Mouse (Mus musculus): Measurements from ENCODE around the gene Heyl. TPM values are rescaled to one million over a fixed set of nuclear protein-coding genes. Genes with fewer than 3 reads are reported as not detected.
A peak's percentile ranks its signal among the peaks of the same experiment; 100 is the strongest.

Gene Heyl
- polyA plus RNA-seq, 1 experiment from 2014 or later: 7.7 TPM

DNA sequence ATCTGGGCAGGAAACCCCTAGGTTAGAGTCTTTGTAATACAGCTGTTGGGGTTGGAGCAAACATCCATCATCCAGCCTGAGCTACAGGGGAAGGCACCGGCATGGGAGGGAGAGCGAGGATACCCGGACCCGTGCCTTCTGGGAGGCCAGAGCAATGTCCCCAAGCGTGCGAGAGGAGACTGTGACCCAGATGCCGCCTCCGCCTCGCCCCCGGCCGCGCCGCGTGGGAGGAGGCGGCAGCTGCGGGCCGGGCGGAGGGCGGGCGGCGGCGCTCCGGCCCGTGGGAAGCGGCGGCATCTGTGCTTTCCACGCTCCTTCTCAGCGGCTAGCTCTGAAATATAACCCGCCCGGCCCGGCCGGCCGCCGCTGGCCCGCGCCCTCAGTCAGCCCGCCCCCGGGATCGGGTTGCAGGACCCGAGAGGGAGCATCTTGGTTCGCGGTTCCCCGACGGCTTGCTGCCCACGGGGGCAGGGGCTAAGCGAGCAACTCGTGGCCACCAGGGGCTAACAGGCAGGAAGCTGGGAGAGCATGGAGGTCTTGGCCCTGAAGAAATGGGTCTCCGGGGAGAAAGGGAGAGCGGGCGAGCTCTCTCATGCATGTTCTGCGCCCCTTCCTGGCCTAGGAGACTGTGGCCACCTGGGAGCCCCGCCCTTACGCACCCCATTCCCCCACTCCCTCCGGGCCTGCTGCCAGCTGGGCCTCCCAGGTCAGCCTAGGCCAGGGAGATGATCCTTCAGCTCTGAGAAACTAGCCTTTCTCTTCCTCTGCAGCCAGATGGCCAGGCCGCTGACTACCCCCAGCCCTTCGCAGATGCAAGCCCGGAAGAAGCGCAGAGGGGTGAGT, 6.2 kb downstream of the Heyl start:
- peaks cover 19% of the 10 kb centered on the region for H3K27me3 ChIP-seq (ENCODE audit: control insufficient read depth, insufficient read depth, low read length)

DNA sequence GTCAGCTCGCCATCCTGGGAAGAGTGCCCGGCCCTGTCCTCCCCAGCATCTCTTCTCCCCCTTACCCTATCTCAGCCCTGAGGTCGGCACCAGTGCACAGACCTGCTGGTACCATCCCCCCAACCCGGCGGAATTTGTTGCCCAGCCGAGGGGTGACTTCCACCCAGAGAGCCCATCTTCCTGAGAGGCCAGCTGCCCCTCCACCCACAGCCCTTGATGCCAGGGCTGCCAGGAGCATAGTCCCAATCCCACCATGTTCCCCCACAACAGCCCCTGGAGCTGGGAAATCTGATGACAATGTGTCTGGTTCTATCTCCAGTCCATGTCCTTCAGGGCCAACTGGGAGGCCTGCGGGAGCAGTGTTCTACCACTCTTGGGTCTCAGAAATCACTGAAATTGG, 12.9 kb downstream of the Heyl start:
- DNase-seq (ENCODE audit: low spot score, missing footprints) (no peak), ATAC-seq (ENCODE audit: low FRiP score) (no peak)
- H3K9me3 ChIP-seq (ENCODE audit: control insufficient read depth, low read length): no peaks in the 10 kb centered on the region
- H3K27ac ChIP-seq (ENCODE audit: low read depth, low read length): no peak overlapping the region
- H3K27me3 ChIP-seq (ENCODE audit: control insufficient read depth, insufficient read depth, low read length): no peaks in the 10 kb centered on the region
- no peak overlapping the region for H3K4me2 ChIP-seq
- peaks cover 3% of the 10 kb centered on the region; the same call in 1 of the 2 replicates for H3K4me1 ChIP-seq (ENCODE audit: control insufficient read depth, insufficient read depth, low read length)
- H3K4me3 ChIP-seq (ENCODE audit: low read depth, low read length): no peak overlapping the region
- H3K9ac ChIP-seq (ENCODE audit: low read length): no peak overlapping the region
- no peaks in the 10 kb centered on the region for H3K36me3 ChIP-seq (ENCODE audit: control insufficient read depth, insufficient read depth, low read length)
- WGBS: 95% methylated on average over 7 of the region's 7 CpGs

More for the DNA sequence above, 6.2 kb downstream of the Heyl start:
- peaks cover 6% of the 10 kb centered on the region for H3K4me1 ChIP-seq (ENCODE audit: control insufficient read depth, insufficient read depth, low read length)
- H3K36me3 ChIP-seq (ENCODE audit: control insufficient read depth, insufficient read depth, low read length): no peaks in the 10 kb centered on the region
- ATAC-seq (ENCODE audit: low FRiP score): peak; percentile 70
- peak; percentile 90 for DNase-seq (ENCODE audit: low spot score, missing footprints)
- no peaks in the 10 kb centered on the region for H3K9me3 ChIP-seq (ENCODE audit: control insufficient read depth, low read length)
- peak overlapping the region; percentile 51 for H3K9ac ChIP-seq (ENCODE audit: low read length)
- H3K4me3 ChIP-seq (ENCODE audit: low read depth, low read length): peak overlapping the region; percentile 23
- no peak overlapping the region for H3K27ac ChIP-seq (ENCODE audit: low read depth, low read length)
- H3K4me2 ChIP-seq: peak overlapping the region; percentile 50
- 6% methylated on average over 57 of the region's 58 CpGs for WGBS

DNA sequence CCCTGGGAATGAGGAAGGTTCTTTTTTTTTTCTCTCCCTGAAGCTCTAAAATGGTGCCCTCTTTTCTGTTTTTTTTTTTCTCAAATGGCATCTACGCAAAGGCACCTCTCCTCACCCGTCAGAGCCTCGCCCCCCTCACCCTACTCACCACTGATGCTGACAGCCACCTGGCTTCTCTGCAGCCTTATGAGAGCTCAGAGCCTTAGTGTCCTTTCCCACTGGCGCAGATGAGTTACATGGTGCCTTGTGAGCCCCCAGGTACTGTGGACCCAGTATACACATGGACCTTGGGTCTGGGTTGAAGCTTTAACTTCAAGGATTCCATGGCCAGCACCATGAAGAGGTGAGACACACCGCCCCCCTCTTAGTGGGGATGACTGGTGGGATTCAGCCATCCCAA, 13.3 kb downstream of the Heyl start:
- DNase-seq (ENCODE audit: low spot score, missing footprints) (no peak), ATAC-seq (ENCODE audit: low FRiP score) (no peak)
- no peak overlapping the region for H3K4me3 ChIP-seq (ENCODE audit: low read depth, low read length)
- H3K36me3 ChIP-seq (ENCODE audit: control insufficient read depth, insufficient read depth, low read length): no peaks in the 10 kb centered on the region
- peaks cover 3% of the 10 kb centered on the region; the same call in 1 of the 2 replicates for H3K4me1 ChIP-seq (ENCODE audit: control insufficient read depth, insufficient read depth, low read length)
- H3K27me3 ChIP-seq (ENCODE audit: control insufficient read depth, insufficient read depth, low read length): no peaks in the 10 kb centered on the region
- H3K27ac ChIP-seq (ENCODE audit: low read depth, low read length): no peak overlapping the region
- 93% methylated on average over 5 of the region's 5 CpGs for WGBS
- no peak overlapping the region for H3K9ac ChIP-seq (ENCODE audit: low read length)
- H3K9me3 ChIP-seq (ENCODE audit: control insufficient read depth, low read length): no peaks in the 10 kb centered on the region
- no peak overlapping the region for H3K4me2 ChIP-seq

DNA sequence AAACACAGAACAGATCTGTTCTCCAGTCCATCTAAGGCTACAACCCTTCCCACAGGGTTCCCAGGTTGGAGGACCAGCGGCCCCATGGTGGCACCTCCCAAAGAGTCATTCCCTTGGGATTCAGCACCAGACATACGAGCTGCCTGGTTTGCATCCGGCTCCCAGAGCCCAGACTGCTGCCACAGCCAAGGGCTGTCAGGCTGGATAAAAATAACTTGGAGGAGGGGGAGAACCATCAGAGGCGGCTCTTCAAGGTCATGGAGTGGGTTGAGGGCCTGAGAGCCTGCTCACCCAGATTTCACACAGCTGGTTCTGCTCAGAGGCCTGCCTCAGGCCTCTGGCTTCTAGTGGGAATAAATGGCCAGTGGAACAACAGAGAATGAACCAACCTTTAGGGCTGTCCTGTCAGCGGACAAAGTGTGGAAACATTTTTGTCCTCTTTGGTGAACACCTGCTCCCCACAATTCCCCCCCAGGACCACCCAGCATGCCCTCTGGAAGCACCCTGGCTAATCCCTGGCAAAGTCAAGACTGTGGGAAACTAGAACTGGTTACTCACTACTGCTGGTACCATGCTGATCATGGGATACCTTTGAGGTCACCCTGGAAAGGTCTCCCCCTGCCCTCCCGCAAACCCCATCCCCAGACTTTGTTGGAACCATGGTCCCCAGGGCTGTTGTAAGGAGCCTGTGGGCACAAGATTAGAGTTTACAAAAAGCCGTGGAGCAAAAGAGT, 14.0 kb downstream of the Heyl start:
- Histone ChIP-seq H3K9ac (ENCODE audit: low read length) (no peak overlapping the region), H3K4me2 (no peak overlapping the region), H3K27me3 (ENCODE audit: control insufficient read depth, insufficient read depth, low read length) (no peaks in the 10 kb centered on the region), H3K9me3 (ENCODE audit: control insufficient read depth, low read length) (no peaks in the 10 kb centered on the region), H3K4me3 (ENCODE audit: low read depth, low read length) (no peak overlapping the region), H3K27ac (ENCODE audit: low read depth, low read length) (no peak overlapping the region), H3K36me3 (ENCODE audit: control insufficient read depth, insufficient read depth, low read length) (no peaks in the 10 kb centered on the region), H3K4me1 (ENCODE audit: control insufficient read depth, insufficient read depth, low read length) (peaks cover 3% of the 10 kb centered on the region; the same call in 1 of the 2 replicates)
- DNase-seq (ENCODE audit: low spot score, missing footprints) (no peak), ATAC-seq (ENCODE audit: low FRiP score) (no peak)
- 73% methylated on average over 7 of the region's 7 CpGs for WGBS

DNA sequence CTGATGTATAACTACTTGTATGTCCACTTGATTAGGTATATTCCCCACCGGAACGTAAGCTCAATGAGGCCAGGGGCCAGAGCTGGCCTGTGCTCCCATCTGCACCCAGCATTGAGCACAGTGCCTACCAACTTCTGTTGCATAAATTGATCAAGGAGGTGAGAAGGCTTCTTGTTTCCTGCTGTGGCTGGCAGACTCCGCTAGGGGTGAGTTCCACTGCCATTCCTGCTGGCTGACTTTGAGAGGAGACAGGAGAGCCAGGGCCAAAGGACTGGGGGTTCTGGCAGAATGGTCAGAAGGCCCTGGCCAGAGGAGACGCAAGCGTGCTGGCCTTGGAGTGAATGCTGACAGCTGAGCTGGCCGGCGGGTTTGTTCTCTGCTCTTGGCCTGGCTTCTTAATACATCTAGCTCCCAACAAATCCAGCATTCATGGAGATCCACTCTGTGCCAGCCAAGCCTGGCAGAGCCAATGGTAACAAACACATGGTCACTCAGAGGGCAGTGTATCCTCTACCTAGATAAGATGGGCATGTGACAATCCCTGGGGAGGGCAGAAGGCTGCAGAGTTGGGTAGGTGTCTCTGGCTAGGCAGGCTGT, 15.7 kb downstream of the Heyl start:
- Histone ChIP-seq H3K9ac (ENCODE audit: low read length) (no peak overlapping the region), H3K4me1 (ENCODE audit: control insufficient read depth, insufficient read depth, low read length) (peaks cover 3% of the 10 kb centered on the region; the same call in 1 of the 2 replicates), H3K4me2 (no peak overlapping the region), H3K36me3 (ENCODE audit: control insufficient read depth, insufficient read depth, low read length) (no peaks in the 10 kb centered on the region), H3K27ac (ENCODE audit: low read depth, low read length) (no peak overlapping the region), H3K27me3 (ENCODE audit: control insufficient read depth, insufficient read depth, low read length) (no peaks in the 10 kb centered on the region), H3K4me3 (ENCODE audit: low read depth, low read length) (no peak overlapping the region), H3K9me3 (ENCODE audit: control insufficient read depth, low read length) (no peaks in the 10 kb centered on the region)
- 80% methylated on average over 7 of the region's 7 CpGs for WGBS
- no peak for ATAC-seq (ENCODE audit: low FRiP score)
- DNase-seq (ENCODE audit: low spot score, missing footprints): no peak

DNA sequence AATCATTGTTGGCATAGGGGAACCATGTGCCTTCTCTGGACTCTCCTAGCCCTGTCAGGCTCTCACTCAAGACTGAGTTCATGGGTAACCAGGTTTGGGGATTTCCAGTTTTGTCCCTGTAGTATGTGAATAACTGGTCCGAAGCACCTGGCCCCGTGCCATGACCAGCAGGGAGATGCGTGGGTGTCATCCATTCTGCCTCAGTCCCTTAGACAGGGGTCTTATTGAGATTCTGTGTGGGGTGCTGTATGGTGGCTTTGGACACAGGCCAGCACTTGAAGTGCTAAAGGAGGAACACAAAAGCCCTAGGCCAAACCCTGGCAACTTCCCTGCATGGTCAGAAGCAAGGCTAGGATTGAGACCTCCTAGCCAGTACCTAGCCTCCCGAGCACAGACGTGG, 18.9 kb downstream of the Heyl start:
- WGBS: 89% methylated on average over 5 of the region's 5 CpGs
- Histone ChIP-seq H3K27me3 (ENCODE audit: control insufficient read depth, insufficient read depth, low read length) (no peaks in the 10 kb centered on the region), H3K36me3 (ENCODE audit: control insufficient read depth, insufficient read depth, low read length) (no peaks in the 10 kb centered on the region), H3K4me1 (ENCODE audit: control insufficient read depth, insufficient read depth, low read length) (peaks cover 3% of the 10 kb centered on the region; the same call in 1 of the 2 replicates), H3K9me3 (ENCODE audit: control insufficient read depth, low read length) (no peaks in the 10 kb centered on the region), H3K4me3 (ENCODE audit: low read depth, low read length) (no peak overlapping the region), H3K27ac (ENCODE audit: low read depth, low read length) (no peak overlapping the region), H3K9ac (ENCODE audit: low read length) (no peak overlapping the region), H3K4me2 (no peak overlapping the region)
- ATAC-seq (ENCODE audit: low FRiP score) (no peak), DNase-seq (ENCODE audit: low spot score, missing footprints) (peak; percentile 73)

DNA sequence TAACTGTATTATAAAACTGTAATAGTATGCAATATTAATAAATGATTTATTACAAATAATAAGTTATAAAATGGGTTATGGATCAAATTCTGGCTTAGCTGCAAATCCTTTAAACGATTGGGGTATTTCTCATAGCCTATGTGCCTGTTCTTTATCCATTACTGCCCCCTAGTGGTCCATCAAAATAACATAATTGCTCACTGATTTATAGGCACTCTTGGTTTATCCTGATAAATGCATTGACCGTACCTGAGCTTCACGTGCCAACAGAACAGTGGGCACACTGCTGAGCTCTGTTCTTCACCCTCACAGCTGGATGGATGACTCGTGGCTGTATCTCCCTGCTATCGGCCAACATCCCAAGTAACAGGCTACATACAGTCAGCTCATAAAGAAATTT, 21.3 kb downstream of the Heyl start:
- Histone ChIP-seq H3K4me1 (ENCODE audit: control insufficient read depth, insufficient read depth, low read length) (no peaks in the 10 kb centered on the region), H3K4me2 (no peak overlapping the region), H3K9ac (ENCODE audit: low read length) (no peak overlapping the region), H3K27ac (ENCODE audit: low read depth, low read length) (no peak overlapping the region), H3K27me3 (ENCODE audit: control insufficient read depth, insufficient read depth, low read length) (no peaks in the 10 kb centered on the region), H3K9me3 (ENCODE audit: control insufficient read depth, low read length) (no peaks in the 10 kb centered on the region), H3K4me3 (ENCODE audit: low read depth, low read length) (no peak overlapping the region), H3K36me3 (ENCODE audit: control insufficient read depth, insufficient read depth, low read length) (no peaks in the 10 kb centered on the region)
- WGBS: 22% methylated on average over 5 of the region's 5 CpGs
- ATAC-seq (ENCODE audit: low FRiP score) (peak; percentile 38; the same call in 1 of the 2 replicates), DNase-seq (ENCODE audit: low spot score, missing footprints) (no peak)

DNA sequence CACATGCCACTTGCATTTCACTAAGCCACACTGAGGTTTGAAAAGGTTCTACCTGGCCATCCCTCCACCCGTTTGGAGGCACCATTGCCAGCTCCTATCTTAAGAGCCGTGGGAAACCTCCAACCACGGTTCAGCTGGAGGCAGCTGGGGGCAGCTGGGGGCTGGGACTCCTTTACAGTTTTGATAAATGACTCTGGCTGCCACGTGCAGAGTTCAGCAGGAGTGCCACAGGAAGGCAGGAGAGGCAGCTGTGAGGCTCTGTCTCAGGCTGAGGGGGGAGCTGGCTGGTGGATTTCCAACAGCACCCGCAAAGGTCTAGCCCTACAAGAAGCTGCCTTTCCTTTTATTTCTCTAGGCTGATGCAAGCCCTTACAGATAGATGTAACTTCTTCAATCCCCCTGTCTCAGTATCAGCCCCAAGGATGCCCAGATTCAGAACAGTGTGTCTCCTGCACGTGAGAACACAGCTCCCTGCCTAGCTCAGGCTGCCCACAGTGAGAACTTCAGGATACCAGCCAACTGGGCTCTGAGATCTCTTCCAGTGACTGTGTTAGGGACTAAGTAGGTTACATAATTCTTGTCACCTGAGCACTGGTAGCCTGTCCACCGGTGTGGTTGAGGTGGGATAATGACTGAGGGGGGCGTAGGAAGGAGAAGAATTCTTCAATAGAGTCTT, 26.9 kb downstream of the Heyl start:
- no peak for ATAC-seq (ENCODE audit: low FRiP score)
- WGBS: 54% methylated on average over 8 of the region's 8 CpGs
- no peak for DNase-seq (ENCODE audit: low spot score, missing footprints)

More for the DNA sequence above, 26.9 kb downstream of the Heyl start:
- Histone ChIP-seq H3K4me3 (ENCODE audit: low read depth, low read length) (no peak overlapping the region), H3K9me3 (ENCODE audit: control insufficient read depth, low read length) (no peaks in the 10 kb centered on the region), H3K27ac (ENCODE audit: low read depth, low read length) (no peak overlapping the region), H3K27me3 (ENCODE audit: control insufficient read depth, insufficient read depth, low read length) (no peaks in the 10 kb centered on the region), H3K4me1 (ENCODE audit: control insufficient read depth, insufficient read depth, low read length) (no peaks in the 10 kb centered on the region), H3K4me2 (no peak overlapping the region), H3K9ac (ENCODE audit: low read length) (no peak overlapping the region), H3K36me3 (ENCODE audit: control insufficient read depth, insufficient read depth, low read length) (no peaks in the 10 kb centered on the region)
